Mouse (Mus musculus) G1E-ER4 (cell line): ENCODE data around the gene Tenm2. TPM values are rescaled to one million over a fixed set of nuclear protein-coding genes. Genes with fewer than 3 reads are reported as not detected.

Source experiments
- GATA1 ChIP-seq: IDR thresholded peaks from one replicate; pipeline ENCODE4 v1.8.0; 2012; ENCODE audit warnings: low read length, inconsistent platforms
- polyA plus RNA-seq: library from polyadenylated mRNA; stranded (reverse); fragments of >175 nt; gene quantifications from 2 replicates; pipeline ENCODE4 v1.2.3, GENCODE M21; 2012

Gene Tenm2
- polyA plus RNA-seq, 1 experiment, result not detected

GRCm38 (mm10) chr11:36697816-36698215 is 537.9 kb downstream of the Tenm2 start:
- no peak for TF ChIP-seq GATA1

GRCm38 (mm10) chr11:36697021-36697639 is 538.6 kb downstream of the Tenm2 start:
- TF ChIP-seq GATA1, result no peak

DNA sequence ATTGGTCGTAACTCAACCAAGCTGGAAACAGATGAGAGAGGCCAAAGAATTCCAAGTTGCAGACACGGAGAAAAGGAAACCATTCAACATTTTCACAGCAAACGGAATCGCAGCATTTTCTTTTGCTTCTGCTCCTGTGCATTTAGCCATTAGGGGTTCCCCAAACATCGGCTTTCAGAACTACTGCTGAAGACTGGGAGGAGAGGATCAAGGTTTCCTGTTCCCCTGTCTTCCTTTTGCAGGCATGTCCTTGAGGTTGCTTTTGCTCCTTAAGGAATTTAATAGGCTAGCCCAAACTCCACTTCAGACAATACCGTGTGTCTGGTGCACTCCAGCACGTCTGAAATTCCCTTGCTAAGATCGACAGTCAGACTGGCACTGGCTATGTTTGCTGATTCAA is 541.0 kb downstream of the Tenm2 start:
- no peak for TF ChIP-seq GATA1

DNA sequence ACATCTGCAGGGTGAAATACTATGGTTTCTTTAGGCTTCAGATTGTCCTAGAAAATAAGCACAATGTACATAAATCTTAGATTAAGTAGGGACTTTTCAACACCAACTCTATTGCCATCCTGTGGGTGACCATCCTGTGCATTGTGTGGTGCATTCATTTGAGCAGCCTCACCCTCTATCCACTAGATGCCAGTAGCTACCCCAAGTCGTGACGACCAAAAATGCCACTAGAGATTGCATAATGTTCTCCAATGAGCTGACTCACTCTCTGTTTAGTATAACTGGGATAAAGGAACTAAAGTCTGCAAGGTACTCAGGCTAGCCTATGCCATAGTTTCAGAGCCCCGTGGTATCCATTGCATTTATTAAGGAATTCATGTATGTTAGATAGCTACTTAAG is 543.1 kb downstream of the Tenm2 start:
- TF ChIP-seq GATA1, result no peak

GRCm38 (mm10) chr11:36690826-36691225 is 544.9 kb downstream of the Tenm2 start:
- no peak for TF ChIP-seq GATA1

DNA sequence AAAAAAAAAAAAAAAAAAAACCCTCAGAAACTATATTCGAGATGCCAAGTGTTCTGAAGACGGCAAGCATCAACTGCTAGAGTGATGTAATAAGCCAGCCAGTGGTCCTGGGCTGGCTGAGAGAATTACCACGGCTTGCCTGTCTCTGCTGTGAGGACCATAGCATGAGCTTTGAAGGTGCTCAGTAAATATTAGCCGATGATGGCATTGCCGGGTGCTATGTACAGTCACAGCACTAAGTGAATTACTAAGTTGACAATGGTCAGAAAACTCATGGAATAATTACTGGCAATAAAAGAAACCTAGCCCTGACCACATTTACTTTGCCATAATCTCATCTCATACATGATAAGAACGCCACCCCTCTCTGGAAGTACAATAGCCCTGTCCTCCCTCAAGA is 549.5 kb downstream of the Tenm2 start:
- no peak for TF ChIP-seq GATA1

- no peak for TF ChIP-seq GATA1
These were observed 556.4 kb downstream of the Tenm2 start for GRCm38 (mm10) chr11:36679361-36679760.

DNA sequence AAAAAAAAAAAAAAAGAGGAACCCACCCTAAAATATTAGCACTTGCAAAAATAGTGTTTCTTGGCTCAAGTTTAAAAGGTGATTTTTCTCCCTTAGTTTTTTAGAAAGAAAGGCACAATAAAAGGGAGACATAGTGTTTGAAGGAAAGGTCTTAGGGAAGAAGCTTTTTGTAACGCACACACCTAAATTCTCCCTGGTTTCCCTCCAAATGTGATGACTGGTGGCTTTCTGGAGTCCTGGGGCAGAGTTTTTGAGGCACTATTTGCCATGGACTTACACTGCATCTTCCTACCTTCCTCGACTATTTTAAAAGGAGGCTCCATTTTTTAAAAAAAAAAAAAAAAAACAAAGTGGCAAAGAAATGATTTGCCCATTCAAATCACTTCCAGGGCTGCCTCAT is 557.2 kb downstream of the Tenm2 start:
- TF ChIP-seq GATA1, result no peak

GRCm38 (mm10) chr11:36678057-36678396 is 557.7 kb downstream of the Tenm2 start:
- no peak for TF ChIP-seq GATA1

DNA sequence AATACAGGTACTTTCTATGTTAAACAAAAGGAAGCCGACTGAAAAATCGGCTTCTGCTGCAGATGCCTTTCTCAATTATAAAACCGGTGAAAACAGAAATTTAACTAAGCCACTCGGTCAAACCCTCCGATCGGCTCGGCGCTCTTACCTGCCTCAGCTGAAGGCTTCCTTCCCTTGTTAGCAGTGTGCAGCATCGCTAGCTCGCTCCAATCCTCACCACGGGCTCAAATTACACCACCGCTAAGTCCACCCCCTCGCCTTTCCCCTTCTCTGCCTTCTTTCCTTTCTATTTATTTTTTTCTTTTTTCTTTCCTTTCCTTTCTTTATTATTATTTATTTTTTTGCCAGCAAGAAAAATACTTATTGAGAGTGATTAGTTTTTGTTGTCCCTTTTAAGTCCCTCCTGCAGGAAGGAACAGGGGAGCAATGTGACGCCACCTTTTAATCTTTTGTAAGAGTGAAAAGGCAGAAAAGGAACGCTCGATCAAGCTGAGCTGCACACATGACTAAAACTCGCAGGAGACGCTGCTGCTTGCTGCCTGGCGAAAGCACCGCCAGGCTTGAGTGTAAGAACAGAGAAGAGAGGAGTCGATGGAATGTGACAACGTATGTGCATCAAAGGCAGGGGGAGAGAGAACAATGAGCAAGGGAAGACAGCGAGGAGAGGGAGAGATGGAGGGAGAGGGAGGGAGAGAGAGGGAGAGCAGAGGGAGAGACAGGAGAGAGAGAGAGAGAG is 558.3 kb downstream of the Tenm2 start:
- TF ChIP-seq GATA1, result no peak

GRCm38 (mm10) chr11:36676446-36677284 is 559.1 kb downstream of the Tenm2 start:
- TF ChIP-seq GATA1, result no peak

GRCm38 (mm10) chr11:36674902-36675422 is 560.8 kb downstream of the Tenm2 start:
- TF ChIP-seq GATA1, result no peak

GRCm38 (mm10) chr11:36674141-36674540 is 561.6 kb downstream of the Tenm2 start:
- no peak for TF ChIP-seq GATA1

DNA sequence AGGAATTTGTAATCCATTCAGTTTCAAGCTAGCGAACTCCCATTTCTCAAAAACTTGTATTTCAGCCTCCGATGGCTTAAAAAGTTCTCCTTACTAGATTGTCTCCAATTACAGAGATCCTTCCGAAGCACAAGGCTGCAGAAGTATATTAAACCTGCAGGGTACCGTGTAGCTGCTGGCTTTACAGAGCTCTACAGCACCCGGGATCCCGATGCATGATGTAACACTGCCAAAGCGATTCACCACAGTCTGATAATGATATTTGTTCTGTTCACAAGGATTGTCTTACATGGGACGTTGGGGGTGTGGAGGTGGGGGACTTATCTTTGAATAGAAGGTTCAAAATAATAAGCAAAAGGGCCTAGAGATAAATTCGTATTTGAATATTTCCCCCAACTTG is 564.6 kb downstream of the Tenm2 start:
- no peak for TF ChIP-seq GATA1

GRCm38 (mm10) chr11:36664026-36664425 is 571.7 kb downstream of the Tenm2 start:
- no peak for TF ChIP-seq GATA1

DNA sequence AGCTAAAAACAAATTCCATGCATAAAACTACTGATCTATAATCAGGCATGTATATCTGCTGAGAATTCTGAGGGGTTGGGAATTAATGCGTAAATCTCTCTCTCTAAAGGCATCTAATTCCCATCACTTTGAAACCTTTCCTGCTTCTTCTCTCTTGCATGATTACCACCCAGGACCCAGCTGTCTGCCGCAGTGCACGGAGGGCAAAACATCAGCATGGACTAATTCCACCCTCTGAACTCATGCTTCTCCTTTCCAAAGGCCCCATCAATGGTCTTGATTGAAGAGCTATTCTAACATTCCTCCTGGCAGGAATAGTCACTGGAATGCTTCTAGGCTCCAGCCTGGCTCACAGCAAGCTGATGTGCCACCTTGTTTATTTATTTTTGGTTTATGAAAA is 572.2 kb downstream of the Tenm2 start:
- TF ChIP-seq GATA1, result no peak
